Comparison of ENCODE assay signal across 10 mouse cellular contexts in the genomic region with DNA sequence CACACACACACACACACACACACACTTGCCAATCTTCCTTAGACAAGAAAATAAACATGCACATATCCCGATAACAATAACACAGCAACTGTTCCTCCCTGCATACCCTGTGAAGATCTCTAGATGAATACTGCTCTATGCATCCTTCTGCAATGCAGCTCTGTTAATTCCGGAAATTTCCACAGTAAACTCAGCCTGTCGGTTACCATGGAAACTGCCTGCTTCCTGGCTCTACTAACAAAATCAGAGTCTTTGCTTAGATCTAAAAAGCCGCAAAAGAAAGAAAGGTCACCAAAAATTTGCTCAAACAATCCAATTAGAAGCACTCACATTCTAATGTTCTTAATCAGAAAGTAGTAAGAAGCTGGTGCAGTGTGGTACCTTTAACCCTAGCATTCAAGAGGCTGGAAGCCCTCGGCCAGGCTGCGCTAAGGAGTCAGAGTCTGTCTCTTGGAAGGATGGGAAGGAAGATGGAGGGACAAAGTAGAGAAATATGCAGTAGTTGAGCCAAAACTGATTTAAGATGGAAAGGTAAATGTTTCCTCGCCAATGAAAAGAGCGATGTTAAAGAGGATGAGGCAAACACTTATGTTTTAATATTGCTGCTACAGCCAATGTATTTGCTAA. TPM values are rescaled to one million over a fixed set of nuclear protein-coding genes. Genes with fewer than 3 reads are reported as not detected.
DNase-seq lines count a peak whose midpoint lies in the region; ATAC-seq lines count a peak whose summit lies in the region.
"Had no signal": no experiment of that assay in that cellular context is flagged by ENCODE, and none has a peak within 500 bp of the region (broad histone marks: within the 10 kb centered on the region; RNA-seq: fewer than 3 reads in every experiment).

No protein-coding gene starts in this region.

- H3K4me3 ChIP-seq in embryonic facial prominence, embryonic 11.5 days (ENCODE audit: low read depth, low read length), result no peak overlapping the region
- H3K4me3 ChIP-seq in embryonic facial prominence, embryonic 10.5 days, result no peak overlapping the region
- peak overlapping the region; percentile 10; the same call in 1 of the 2 replicates for H3K4me3 ChIP-seq in forebrain, embryonic 16.5 days (replicated peaks; ENCODE audit: low read length)

- ATAC-seq in embryonic facial prominence, embryonic 11.5 days (replicated peaks; ENCODE audit: insufficient number of reproducible peaks, low FRiP score, low TSS enrichment, low read depth), result no peak
- peak; percentile 95 for ATAC-seq in forebrain, embryonic 16.5 days

- H3K27me3 ChIP-seq in embryonic facial prominence, embryonic 11.5 days (ENCODE audit: control insufficient read depth, insufficient read depth, low read length), result no peaks in the 10 kb centered on the region
- H3K27me3 ChIP-seq in embryonic facial prominence, embryonic 10.5 days (replicated peaks; ENCODE audit: low read depth, poor library complexity, severe bottlenecking), result no peaks in the 10 kb centered on the region
- H3K27me3 ChIP-seq in forebrain, embryonic 16.5 days (replicated peaks; ENCODE audit: control insufficient read depth, insufficient read depth, low read length), result no peaks in the 10 kb centered on the region

- intact Hi-C loops in left cerebral cortex, postnatal 10 days (cut with DNase I), result no loop called here

- no peak overlapping the region for H3K9ac ChIP-seq in embryonic facial prominence, embryonic 11.5 days (replicated peaks; ENCODE audit: low read length)
- H3K9ac ChIP-seq in forebrain, embryonic 16.5 days (replicated peaks; ENCODE audit: low read depth, low read length), result 0 out of 2 replicates have a peak overlapping the region, but pooled peaks have one; percentile 25

- no peak overlapping the region for H3K27ac ChIP-seq in embryonic facial prominence, embryonic 11.5 days (replicated peaks; ENCODE audit: low read depth, low read length)
- H3K27ac ChIP-seq in embryonic facial prominence, embryonic 10.5 days (replicated peaks), result no peak overlapping the region
- H3K27ac ChIP-seq in forebrain, embryonic 16.5 days (ENCODE audit: low read length), result peak overlapping the region; percentile 64
- H3K27ac ChIP-seq: macrophage had no signal

- no peak overlapping the region for H3K4me2 ChIP-seq in embryonic facial prominence, embryonic 11.5 days (ENCODE audit: low read depth, low read length)
- peak overlapping the region; percentile 31 for H3K4me2 ChIP-seq in forebrain, embryonic 16.5 days (ENCODE audit: low read length)

- WGBS in embryonic facial prominence, embryonic 11.5 days, result 83% methylated on average over 8 of the region's 8 CpGs
- 89% methylated on average over 8 of the region's 8 CpGs for WGBS in embryonic facial prominence, embryonic 10.5 days
- WGBS in forebrain, embryonic 16.5 days, result 53% methylated on average over 8 of the region's 8 CpGs

- no peaks in the 10 kb centered on the region for H3K4me1 ChIP-seq in embryonic facial prominence, embryonic 11.5 days (ENCODE audit: control insufficient read depth, insufficient read depth, low read length)
- 0 out of 2 replicates have a peak, but pooled peaks cover 2% of the 10 kb centered on the region for H3K4me1 ChIP-seq in embryonic facial prominence, embryonic 10.5 days
- H3K4me1 ChIP-seq in forebrain, embryonic 16.5 days (replicated peaks; ENCODE audit: control insufficient read depth, insufficient read depth, low read length), result peaks cover 14% of the 10 kb centered on the region

- H3K36me3 ChIP-seq in embryonic facial prominence, embryonic 11.5 days (replicated peaks; ENCODE audit: control insufficient read depth, insufficient read depth, low read depth, low read length), result no peaks in the 10 kb centered on the region
- H3K36me3 ChIP-seq in embryonic facial prominence, embryonic 10.5 days (replicated peaks), result peaks cover 19% of the 10 kb centered on the region
- no peaks in the 10 kb centered on the region for H3K36me3 ChIP-seq in forebrain, embryonic 16.5 days (ENCODE audit: control insufficient read depth, insufficient read depth)

- H3K9me3 ChIP-seq in embryonic facial prominence, embryonic 11.5 days (replicated peaks; ENCODE audit: control insufficient read depth, low read length), result no peaks in the 10 kb centered on the region
- no peaks in the 10 kb centered on the region for H3K9me3 ChIP-seq in embryonic facial prominence, embryonic 10.5 days
- no peaks in the 10 kb centered on the region for H3K9me3 ChIP-seq in forebrain, embryonic 16.5 days (ENCODE audit: control insufficient read depth, low read length)

- DNase-seq in embryonic facial prominence, embryonic 11.5 days (ENCODE audit: low spot score), result peak; percentile 6
- no peak for DNase-seq in embryonic facial prominence, embryonic 10.5 days (ENCODE audit: low spot score)
- DNase-seq in 3T3-L1 (ENCODE audit: low read depth, low spot score), result peak; percentile 47
- peak; percentile 23 to 74 for DNase-seq in left cerebral cortex, postnatal 10 days (ENCODE audit: extremely low spot score in 1 of 2, low spot score in 2 of 2)
- no peak for DNase-seq in adrenal gland, postnatal 14 days
- no peak for DNase-seq in gastrocnemius, postnatal 10 days
- DNase-seq in thymus, postnatal 4 days, result no peak
- DNase-seq: adrenal gland, adult 8-10 months had no signal

RNA-seq across cellular contexts. Expression of a gene that starts 42.3 kb away (rescaled TPM):
- 91.6 and 96.1 TPM in 2 replicates for polyA plus RNA-seq in embryonic facial prominence, embryonic 11.5 days (2014; fragmentation: Nextera tagmentation; extraction: Ambion mirVana)
- 66.5 and 66.9 TPM in 2 replicates for polyA plus RNA-seq in embryonic facial prominence, embryonic 10.5 days (2016; fragmentation: Nextera tagmentation; extraction: Ambion mirVana)
- 90.3 and 91.3 TPM in 2 replicates for polyA plus RNA-seq in forebrain, embryonic 16.5 days (2015; fragmentation: Nextera tagmentation; extraction: Ambion mirVana)
- 100 to 1,000 TPM; 208 to 215 TPM for total RNA-seq in left cerebral cortex, postnatal 10 days (2021)
- 45.6 and 47.5 TPM in 2 replicates for total RNA-seq in adrenal gland, postnatal 14 days (2021)
- total RNA-seq in gastrocnemius, postnatal 10 days (2021), result 10 to 100 TPM; 56.4 to 57.3 TPM

Comparison
In these comparisons a context has a peak if more than half of its experiments do, and no peak if none do; other contexts are left out.
1. DNase-seq: peak in embryonic facial prominence, embryonic 11.5 days (single experiment), 3T3-L1 (single experiment) and left cerebral cortex, postnatal 10 days (2 of 2); none in embryonic facial prominence, embryonic 10.5 days (single experiment), adrenal gland, postnatal 14 days (single experiment), gastrocnemius, postnatal 10 days (single experiment) and thymus, postnatal 4 days (single experiment).